Mouse (Mus musculus) stomach, postnatal 0 days (tissue): ENCODE data around the gene Etnppl. TPM values are rescaled to one million over a fixed set of nuclear protein-coding genes. Genes with fewer than 3 reads are reported as not detected.

ENCODE experiments used
- ATAC-seq: fragments of 200-750 bp; cut with Nextera tagmentation; 2 replicates; pipeline ENCODE4 v1.8.0; 2017; ENCODE audit not compliant: low FRiP score, low TSS enrichment
- DNase-seq: peaks from one replicate; pipeline ENCODE4 v3.0.0-alpha.2; 2016; ENCODE audit warnings: low spot score
- H3K27ac ChIP-seq: fragments of 300-500 bp; sonication (generic); replicated peaks from 2 replicates; pipeline ENCODE4 v1.5.1; 2014; ENCODE audit warnings: mild to moderate bottlenecking, control low read depth
- H3K27me3 ChIP-seq: fragments of 300-500 bp; sonication (generic); 2 replicates; pipeline ENCODE4 v1.6.1; 2014; ENCODE audit warnings: low read length; ENCODE audit not compliant: control insufficient read depth, insufficient read depth
- H3K36me3 ChIP-seq: fragments of 300-500 bp; sonication (generic); 2 replicates; pipeline ENCODE4 v1.6.1; 2014; ENCODE audit warnings: low read length, mixed read lengths; ENCODE audit not compliant: control insufficient read depth, insufficient read depth
- H3K4me1 ChIP-seq: fragments of 300-500 bp; sonication (generic); replicated peaks from 2 replicates; pipeline ENCODE4 v1.6.1; 2014; ENCODE audit warnings: antibody characterized with exemption; ENCODE audit not compliant: control insufficient read depth, insufficient read depth
- H3K4me2 ChIP-seq: fragments of 300-500 bp; sonication (generic); replicated peaks from 2 replicates; pipeline ENCODE4 v1.6.1; 2014; ENCODE audit warnings: low read depth, mild to moderate bottlenecking, control low read depth, moderate library complexity
- H3K4me3 ChIP-seq: fragments of 300-500 bp; sonication (generic); 2 replicates; pipeline ENCODE4 v1.5.1; 2014; ENCODE audit warnings: low read depth, low read length, control low read depth
- H3K9ac ChIP-seq: fragments of 300-500 bp; sonication (generic); 2 replicates; pipeline ENCODE4 v1.6.1; 2014; ENCODE audit warnings: mild to moderate bottlenecking, low read length, control low read depth, mixed read lengths
- H3K9me3 ChIP-seq: fragments of 300-500 bp; sonication (generic); 2 replicates; pipeline ENCODE4 v1.6.1; 2016; ENCODE audit warnings: low read length; ENCODE audit not compliant: control insufficient read depth
- CTCF ChIP-seq: IDR thresholded peaks from 2 replicates; pipeline ENCODE4 v1.5.1; 2016; ENCODE audit warnings: antibody characterized with exemption, low read depth, mild to moderate bottlenecking, moderate library complexity
- EP300 ChIP-seq: optimal IDR thresholded peaks from 2 replicates; pipeline ENCODE3; 2016; ENCODE audit warnings: antibody characterized with exemption
- WGBS: fragments of 180-500 bp; shearing (Covaris S2); extraction: QIAGEN DNeasy Blood & Tissue Kit; methylation state at CpG from one replicate; pipeline ENCODE4 v1.1.7; 2014; 5-methylcytosine and 5-hydroxymethylcytosine counted together
- polyA plus RNA-seq: library from polyadenylated mRNA; unstranded; fragments of >200 nt; fragmentation: Nextera tagmentation; extraction: Ambion mirVana; gene quantifications from 2 replicates; pipeline ENCODE4 v1.2.1, GENCODE M21; 2015

Etnppl gene
- polyA plus RNA-seq, 1 experiment from 2014 or later = 0.04 TPM

GRCm38 (mm10) chr3:130649569-130649968, 32.3 kb downstream of the Etnppl start:
- no peaks in the 10 kb centered on the region for H3K4me1 ChIP-seq
- ATAC-seq = no peak

DNA sequence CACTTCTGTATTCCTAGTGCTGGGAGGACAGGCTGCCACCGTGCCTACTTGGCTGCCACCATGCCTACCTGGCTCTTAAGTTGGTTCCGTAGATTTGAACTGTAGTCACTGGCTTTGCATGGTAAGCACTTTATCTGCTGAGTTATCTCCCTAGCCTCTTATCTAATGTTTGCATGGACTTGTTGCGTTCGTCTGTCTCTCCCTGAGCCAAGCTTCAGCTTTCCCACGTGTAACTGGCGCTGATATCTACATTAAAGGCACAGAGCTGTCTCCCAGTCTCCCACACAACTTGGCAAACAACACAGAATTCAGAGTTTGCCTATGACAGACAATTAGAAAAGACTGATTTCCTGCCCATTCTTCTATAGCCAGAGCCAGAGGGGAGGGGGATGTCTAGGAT, 43.4 kb downstream of the Etnppl start:
- Histone ChIP-seq H3K4me3 (no peak overlapping the region), H3K9ac (no peak overlapping the region), H3K36me3 (no peaks in the 10 kb centered on the region), H3K27ac (no peak overlapping the region), H3K27me3 (no peaks in the 10 kb centered on the region), H3K4me2 (no peak overlapping the region), H3K9me3 (no peaks in the 10 kb centered on the region), H3K4me1 (no peaks in the 10 kb centered on the region)
- DNase-seq (no peak), ATAC-seq (no peak)
- no peak for TF ChIP-seq EP300
- TF ChIP-seq CTCF = no peak
- WGBS = 32% methylated on average over 6 of the region's 6 CpGs

More at GRCm38 (mm10) chr3:130649569-130649968, 32.3 kb downstream of the Etnppl start:
- Histone ChIP-seq H3K9ac (no peak overlapping the region), H3K27me3 (no peaks in the 10 kb centered on the region), H3K36me3 (no peaks in the 10 kb centered on the region), H3K27ac (no peak overlapping the region), H3K4me2 (no peak overlapping the region), H3K4me3 (no peak overlapping the region), H3K9me3 (no peaks in the 10 kb centered on the region)
- DNase-seq = no peak
- TF ChIP-seq CTCF (no peak), EP300 (no peak)
- 50% methylated on average over 6 of the region's 6 CpGs for WGBS

GRCm38 (mm10) chr3:130662496-130662895, 45.2 kb downstream of the Etnppl start:
- 100% methylated on average over 3 of the region's 3 CpGs for WGBS
- Histone ChIP-seq H3K27ac (no peak overlapping the region), H3K27me3 (no peaks in the 10 kb centered on the region), H3K36me3 (no peaks in the 10 kb centered on the region), H3K4me2 (no peak overlapping the region), H3K4me3 (no peak overlapping the region), H3K9ac (no peak overlapping the region), H3K9me3 (no peaks in the 10 kb centered on the region), H3K4me1 (no peaks in the 10 kb centered on the region)
- DNase-seq (no peak), ATAC-seq (no peak)
- TF ChIP-seq CTCF (no peak), EP300 (no peak)

- Histone ChIP-seq H3K9ac (no peak overlapping the region), H3K9me3 (no peaks in the 10 kb centered on the region), H3K4me3 (no peak overlapping the region), H3K27ac (no peak overlapping the region), H3K27me3 (no peaks in the 10 kb centered on the region), H3K4me2 (no peak overlapping the region), H3K4me1 (no peaks in the 10 kb centered on the region), H3K36me3 (no peaks in the 10 kb centered on the region)
- DNase-seq = no peak
- 57% methylated on average over 14 of the region's 14 CpGs for WGBS
- no peak for TF ChIP-seq CTCF
- ATAC-seq = no peak
Measured at GRCm38 (mm10) chr3:130671291-130671690, 54.0 kb downstream of the Etnppl start.

DNA sequence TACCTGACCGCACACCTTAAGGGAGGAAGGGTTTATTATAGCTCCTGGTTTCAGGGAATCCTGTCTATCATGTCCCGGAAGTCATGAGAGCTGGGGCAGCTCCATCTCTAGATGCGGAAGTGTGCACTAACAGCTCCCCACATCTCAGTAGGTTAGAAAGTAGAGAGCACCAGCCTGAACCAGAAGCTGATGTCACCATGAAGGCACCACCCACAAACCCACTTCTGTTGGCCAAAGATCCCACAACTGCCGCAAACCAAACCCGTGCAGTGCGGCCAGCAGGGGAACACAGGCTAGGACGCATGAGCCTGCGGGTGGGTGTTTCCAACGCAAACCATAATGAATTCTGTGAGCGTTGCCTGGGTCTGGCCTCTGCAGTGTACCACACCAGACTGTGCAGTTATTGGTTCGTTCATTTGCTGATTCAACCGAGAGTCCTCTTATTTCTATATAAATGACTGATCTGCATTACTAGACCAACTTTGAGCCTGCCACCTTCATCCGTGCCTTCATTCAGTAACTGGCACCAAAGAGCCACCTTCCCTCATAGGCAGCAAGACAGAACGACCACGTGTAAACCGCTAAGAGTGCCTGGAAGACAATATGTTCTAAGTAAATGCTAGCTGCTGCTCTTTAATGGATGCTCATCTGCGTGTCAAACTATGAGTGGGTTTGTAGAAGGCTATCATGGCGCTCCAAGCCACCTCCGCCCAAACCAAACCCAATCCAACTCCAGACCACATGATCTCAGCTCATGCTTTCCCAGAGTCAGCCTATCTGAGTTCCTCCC, 60.6 kb downstream of the Etnppl start:
- H3K4me1 ChIP-seq = no peaks in the 10 kb centered on the region
- TF ChIP-seq CTCF (no peak), EP300 (no peak)
- H3K27me3 ChIP-seq = no peaks in the 10 kb centered on the region
- DNase-seq (no peak), ATAC-seq (no peak)
- 93% methylated on average over 19 of the region's 19 CpGs for WGBS
- no peak overlapping the region for H3K4me3 ChIP-seq
- H3K4me2 ChIP-seq = no peak overlapping the region
- H3K27ac ChIP-seq = no peak overlapping the region
- H3K36me3 ChIP-seq = no peaks in the 10 kb centered on the region
- no peaks in the 10 kb centered on the region for H3K9me3 ChIP-seq
- H3K9ac ChIP-seq = no peak overlapping the region

DNA sequence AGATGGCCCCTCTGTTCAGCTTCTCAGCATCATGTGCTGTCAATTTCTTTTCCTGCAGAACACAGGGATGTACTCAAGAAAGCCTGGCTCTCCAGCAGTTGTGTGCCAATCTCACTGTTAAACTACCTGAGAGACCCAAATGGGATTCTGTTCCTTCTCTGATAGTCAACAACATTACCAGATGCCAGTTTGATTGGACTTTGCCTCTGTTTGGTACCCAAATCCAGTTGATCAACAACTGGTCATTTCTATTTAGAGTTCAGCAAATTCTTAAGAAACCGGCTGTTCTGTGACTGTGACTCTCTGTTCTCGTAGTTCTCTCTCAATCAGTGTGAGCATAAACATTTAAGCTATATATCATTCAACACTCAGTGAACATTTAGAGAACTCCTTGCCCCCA, 64.0 kb downstream of the Etnppl start:
- no peak overlapping the region for H3K27ac ChIP-seq
- no peak overlapping the region for H3K4me2 ChIP-seq
- no peak overlapping the region for H3K9ac ChIP-seq
- no peak for DNase-seq
- H3K4me3 ChIP-seq = no peak overlapping the region
- no peaks in the 10 kb centered on the region for H3K9me3 ChIP-seq
- no peaks in the 10 kb centered on the region for H3K4me1 ChIP-seq
- WGBS = 65% methylated on average over 2 of the region's 2 CpGs
- TF ChIP-seq CTCF = no peak
- no peak for TF ChIP-seq EP300
- H3K36me3 ChIP-seq = no peaks in the 10 kb centered on the region
- no peaks in the 10 kb centered on the region for H3K27me3 ChIP-seq
- no peak for ATAC-seq
